ENCODE assay signal across 12 mouse cellular contexts in the genomic region with DNA sequence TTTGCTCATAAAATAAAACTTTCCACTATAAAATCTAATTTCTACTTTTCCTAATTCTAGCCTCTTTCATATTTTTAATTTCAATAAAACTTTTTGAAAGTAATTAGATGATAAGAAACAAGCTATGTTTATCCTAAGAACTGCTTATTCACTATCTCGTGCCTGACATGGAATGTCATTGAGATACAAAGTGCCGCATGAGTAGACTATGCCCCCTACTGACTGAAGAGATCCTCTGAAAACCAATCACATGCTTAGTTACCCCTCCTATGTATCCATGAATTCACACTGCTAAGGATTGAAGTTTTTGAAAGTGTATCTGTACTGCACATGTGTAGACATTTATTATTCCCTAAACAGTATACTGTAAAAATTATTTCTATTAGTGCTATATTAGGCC. TPM values are rescaled to one million over a fixed set of nuclear protein-coding genes. Genes with fewer than 3 reads are reported as not detected.
A peak's percentile ranks its signal among the peaks of the same experiment; 100 is the strongest.
DNase-seq lines count a peak whose midpoint lies in the region; ATAC-seq and TF ChIP-seq lines count a peak whose summit lies in the region.
"Had no signal": no experiment of that assay in that cellular context is flagged by ENCODE, and none has a peak within 500 bp of the region (broad histone marks: within the 10 kb centered on the region; RNA-seq: fewer than 3 reads in every experiment).

No protein-coding gene starts in this region.

- POLR2A ChIA-PET in Patski (lab: Charles Lee), result interaction anchor here (0.6 kb wide), 2 partner anchors 47 to 358 kb away, joined by 3 to 4 read pairs; no protein-coding TSS in a partner anchor

- peak; percentile 65 for TF ChIP-seq CTCF in Patski (IDR thresholded peaks at IDR 0.05)

- ATAC-seq in limb, embryonic 14.5 days (ENCODE audit: low FRiP score, low read depth), result no peak
- no peak for ATAC-seq in Patski
- ATAC-seq in megakaryocyte progenitor cell, adult 5-6 weeks (replicated peaks; ENCODE audit: poor library complexity), result peak; percentile 68

- H3K4me3 ChIP-seq in limb, embryonic 14.5 days (replicated peaks; ENCODE audit: low read length), result no peak overlapping the region
- H3K4me3 ChIP-seq in limb, embryonic 10.5 days, result no peak overlapping the region
- H3K4me3 ChIP-seq: limb, embryonic 12.5 days had no signal

- no peaks in the 10 kb centered on the region for H3K9me3 ChIP-seq in limb, embryonic 14.5 days (ENCODE audit: control insufficient read depth, low read length)
- no peaks in the 10 kb centered on the region for H3K9me3 ChIP-seq in limb, embryonic 10.5 days (replicated peaks)
- H3K9me3 ChIP-seq: limb, embryonic 12.5 days had no signal

- no peak overlapping the region for H3K27ac ChIP-seq in limb, embryonic 14.5 days (replicated peaks; ENCODE audit: low read depth, low read length)
- no peak overlapping the region for H3K27ac ChIP-seq in limb, embryonic 10.5 days
- H3K27ac ChIP-seq: limb, embryonic 12.5 days had no signal

- H3K27me3 ChIP-seq in limb, embryonic 14.5 days (ENCODE audit: control insufficient read depth, insufficient read depth, low read length), result no peaks in the 10 kb centered on the region
- H3K27me3 ChIP-seq in limb, embryonic 10.5 days (ENCODE audit: low read depth, poor library complexity, severe bottlenecking), result no peaks in the 10 kb centered on the region
- H3K27me3 ChIP-seq in Patski, result no peaks in the 10 kb centered on the region
- H3K27me3 ChIP-seq: limb, embryonic 12.5 days had no signal

- peak; percentile 49 for DNase-seq in embryo, embryonic 10 days (ENCODE audit: low spot score)
- DNase-seq in embryo, embryonic 9.5 days (ENCODE audit: extremely low spot score), result no peak
- DNase-seq in limb, embryonic 14.5 days (ENCODE audit: low spot score), result peak; percentile 9
- no peak for DNase-seq in limb, embryonic 10.5 days (ENCODE audit: low spot score)
- DNase-seq in Patski (ENCODE audit: low read depth, low spot score), result no peak
- no peak for DNase-seq in cerebellum, adult 18-20 months
- no peak for DNase-seq in Muller cell, postnatal 12 days (ENCODE audit: inconsistent ontology term)
- DNase-seq: gastrocnemius, postnatal 36 days had no signal

- in situ Hi-C loops in Patski (cut with MboI; ENCODE audit: low pct_unique_long_range_greater_than_20kb), result no loop called here

- TF ChIP-seq POLR2A in limb, embryonic 14.5 days (IDR thresholded peaks at IDR 0.05; ENCODE audit: borderline replicate concordance, extremely low read depth, insufficient read depth, insufficient read length), result no peak

- H3K9ac ChIP-seq in limb, embryonic 14.5 days (ENCODE audit: low read depth, low read length, severe bottlenecking), result no peak overlapping the region
- H3K9ac ChIP-seq: limb, embryonic 12.5 days had no signal

- peaks cover 24% of the 10 kb centered on the region for H3K36me3 ChIP-seq in limb, embryonic 14.5 days (ENCODE audit: control insufficient read depth, insufficient read depth, low read length)
- peaks cover 35% of the 10 kb centered on the region for H3K36me3 ChIP-seq in limb, embryonic 10.5 days

- H3K4me2 ChIP-seq in limb, embryonic 14.5 days (replicated peaks; ENCODE audit: low read depth, low read length, severe bottlenecking), result no peak overlapping the region
- H3K4me2 ChIP-seq: limb, embryonic 12.5 days had no signal

- whole genome bisulfite sequencing in limb, embryonic 14.5 days, result 52% methylated on average over 2 of the region's 2 CpGs
- 77% methylated on average over 2 of the region's 2 CpGs for WGBS in limb, embryonic 10.5 days

- H3K4me1 ChIP-seq in limb, embryonic 14.5 days (ENCODE audit: control insufficient read depth, insufficient read depth, low read length), result no peaks in the 10 kb centered on the region
- H3K4me1 ChIP-seq in limb, embryonic 10.5 days, result no peaks in the 10 kb centered on the region
- H3K4me1 ChIP-seq: limb, embryonic 12.5 days had no signal

- CTCF ChIA-PET in Patski (lab: Charles Lee), result interaction anchor here (0.9 to 2.3 kb wide), 10 partner anchors 12 to 190 kb away, joined by 3 to 10 read pairs (median 5); no protein-coding TSS in a partner anchor

RNA-seq across cellular contexts. Expression of gene Ube2d2b, which starts 36.0 kb away (rescaled TPM):
- not detected in 2 replicates for polyA plus RNA-seq in limb, embryonic 14.5 days (2012; rRNA removed)
- 0.15 TPM in 1 of 2 replicates, not detected in the other for polyA plus RNA-seq in limb, embryonic 14.5 days (2014; fragmentation: Nextera tagmentation; extraction: Ambion mirVana)
- 0.11 and 0.40 TPM in 2 replicates for polyA plus RNA-seq in limb, embryonic 10.5 days (2016; fragmentation: Nextera tagmentation; extraction: Ambion mirVana)
- polyA plus RNA-seq in Patski (2021), result not detected
- not detected in 2 replicates for total RNA-seq in megakaryocyte progenitor cell, adult 5-6 weeks (2015)
- not detected in 2 replicates for total RNA-seq in megakaryocyte progenitor cell, adult 5-6 weeks (2017)
- total RNA-seq: adrenal gland, adult 2 months; gastrocnemius, postnatal 36 days; monocyte, adult 5-6 weeks had no signal
- polyA plus RNA-seq: adrenal gland, adult 2 months had no signal

Comparison
In these comparisons a context has a peak if more than half of its experiments do, and no peak if none do; other contexts are left out.
1. DNase-seq: peak in embryo, embryonic 10 days (single experiment) and limb, embryonic 14.5 days (single experiment); none in embryo, embryonic 9.5 days (single experiment), limb, embryonic 10.5 days (single experiment), Patski (single experiment), cerebellum, adult 18-20 months (0 of 2) and Muller cell, postnatal 12 days (single experiment).